Mouse (Mus musculus): Measurements from ENCODE around the gene Galm. TPM values are rescaled to one million over a fixed set of nuclear protein-coding genes. Genes with fewer than 3 reads are reported as not detected.
A peak's percentile ranks its signal among the peaks of the same experiment; 100 is the strongest.

Gene Galm
- polyA plus RNA-seq, 1 experiment = 2.4 TPM

DNA sequence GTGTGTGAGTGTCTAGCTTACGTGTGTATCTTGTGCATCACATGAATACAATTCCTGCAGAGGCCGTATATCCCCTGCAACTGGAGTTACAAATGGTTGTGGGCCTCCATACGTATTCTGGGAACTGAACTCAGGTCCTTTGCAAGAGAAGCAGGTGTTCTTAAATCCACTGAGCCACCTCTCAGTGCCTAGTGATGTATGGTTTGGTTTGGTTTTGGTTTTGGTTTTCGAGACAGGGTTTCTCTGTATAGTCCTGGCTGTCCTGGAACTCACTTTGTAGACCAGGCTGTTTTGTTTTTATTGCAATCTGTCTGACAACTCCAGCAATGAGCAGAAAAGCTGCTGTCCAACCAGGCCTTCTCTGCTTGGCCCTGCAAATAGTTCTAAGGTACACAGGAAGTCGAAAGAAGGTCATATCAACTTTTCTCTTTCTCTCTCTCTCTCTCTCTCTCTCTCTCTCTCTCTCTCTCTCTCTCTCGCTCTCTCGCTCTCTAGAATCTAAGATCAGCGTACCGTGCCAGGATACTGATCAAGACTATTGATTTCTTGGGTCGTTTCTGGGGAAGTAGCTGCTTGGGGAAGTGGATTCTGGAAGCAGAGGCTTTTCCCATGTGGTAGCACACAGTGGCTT lies 21.8 kb upstream of the Galm start:
- H3K27ac ChIP-seq (ENCODE audit: insufficient read depth, low read length) = no peak overlapping the region
- WGBS = 68% methylated on average over 10 of the region's 10 CpGs
- H3K4me3 ChIP-seq (ENCODE audit: extremely low read depth, insufficient read depth, insufficient read length) = no peak overlapping the region
- no peak for DNase-seq (ENCODE audit: low read depth in 1 of 2, low spot score in 2 of 2)
- TF ChIP-seq POLR2A (IDR thresholded peaks at IDR 0.05; ENCODE audit: low read depth, low read length) = no peak
- no peak for TF ChIP-seq CTCF (IDR thresholded peaks at IDR 0.05; ENCODE audit: extremely low read depth, insufficient read depth, insufficient read length, insufficient replicate concordance)
- no peaks in the 10 kb centered on the region for H3K27me3 ChIP-seq (ENCODE audit: control insufficient read depth, insufficient read depth, low read length)
- 0 out of 2 replicates have a peak, but pooled peaks cover 2% of the 10 kb centered on the region for H3K4me1 ChIP-seq (ENCODE audit: control insufficient read depth, insufficient read depth, insufficient read length)
- no peaks in the 10 kb centered on the region for H3K36me3 ChIP-seq (ENCODE audit: control insufficient read depth, insufficient read depth, low read length)

DNA sequence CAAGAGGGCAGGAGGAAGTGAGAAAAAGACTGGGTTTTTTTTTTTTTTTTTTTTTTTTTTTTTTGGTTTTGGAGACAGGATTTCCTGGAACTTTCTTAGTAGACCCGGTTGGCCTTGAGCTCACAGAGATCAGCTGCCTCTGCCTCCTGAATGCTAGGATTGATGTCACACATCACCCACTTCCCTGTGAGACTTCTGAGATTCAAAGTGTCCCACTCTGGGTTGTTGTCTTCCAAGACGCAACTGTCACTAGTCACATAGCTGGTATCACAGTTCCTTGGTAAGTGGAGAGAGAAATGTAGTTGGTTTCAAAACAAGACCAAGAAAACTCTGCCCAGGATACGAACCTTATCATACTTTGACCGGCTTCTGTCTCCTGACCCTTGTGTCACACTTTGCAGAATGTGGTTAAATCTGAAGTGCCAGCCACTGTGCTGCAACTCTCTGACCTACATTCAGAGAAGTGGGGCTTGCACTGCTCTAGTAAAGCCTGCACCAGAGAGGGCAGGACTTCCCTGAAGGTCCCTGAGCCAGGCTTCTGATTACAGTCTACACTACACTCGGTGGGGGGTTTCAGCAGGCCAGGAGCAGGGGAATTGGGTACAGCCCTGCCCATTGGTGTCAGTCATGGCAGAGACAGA lies 14.5 kb upstream of the Galm start:
- no peaks in the 10 kb centered on the region; the same call in 1 of the 2 replicates for H3K4me1 ChIP-seq (ENCODE audit: control insufficient read depth, insufficient read depth, insufficient read length)
- 17% methylated on average over 5 of the region's 5 CpGs for WGBS
- no peaks in the 10 kb centered on the region for H3K27me3 ChIP-seq (ENCODE audit: control insufficient read depth, insufficient read depth, low read length)
- H3K36me3 ChIP-seq (ENCODE audit: control insufficient read depth, insufficient read depth, low read length) = no peaks in the 10 kb centered on the region
- TF ChIP-seq CTCF (IDR thresholded peaks at IDR 0.05; ENCODE audit: extremely low read depth, insufficient read depth, insufficient read length, insufficient replicate concordance) = no peak
- no peak for TF ChIP-seq POLR2A (IDR thresholded peaks at IDR 0.05; ENCODE audit: low read depth, low read length)
- 0 out of 2 replicates have a peak overlapping the region, but pooled peaks have one; percentile 5 for H3K27ac ChIP-seq (ENCODE audit: insufficient read depth, low read length)
- DNase-seq (ENCODE audit: low read depth in 1 of 2, low spot score in 2 of 2) = no peak
- H3K4me3 ChIP-seq (ENCODE audit: extremely low read depth, insufficient read depth, insufficient read length) = no peak overlapping the region

DNA sequence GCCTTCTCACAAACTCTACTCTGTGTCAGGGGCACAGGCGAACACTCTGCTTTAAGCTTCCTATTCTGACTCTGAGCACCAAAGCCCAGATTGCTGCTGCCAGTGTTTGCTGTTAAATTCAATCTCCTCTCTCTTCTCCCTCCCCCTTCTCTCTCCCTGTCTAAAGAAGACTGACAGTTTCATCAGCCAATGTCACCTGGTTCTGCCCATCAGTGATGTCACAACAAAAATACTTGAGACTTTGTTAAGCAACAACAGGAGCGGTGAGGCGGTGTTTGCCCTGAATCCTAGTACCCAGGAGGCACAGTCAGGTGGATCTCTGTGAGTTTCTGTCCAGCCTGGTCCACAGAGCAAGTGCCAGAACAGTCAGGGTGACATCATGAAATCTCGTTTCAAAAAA lies 13.8 kb upstream of the Galm start:
- Histone ChIP-seq H3K4me3 (ENCODE audit: extremely low read depth, insufficient read depth, insufficient read length) (no peak overlapping the region), H3K4me1 (ENCODE audit: control insufficient read depth, insufficient read depth, insufficient read length) (no peaks in the 10 kb centered on the region; the same call in 1 of the 2 replicates), H3K36me3 (ENCODE audit: control insufficient read depth, insufficient read depth, low read length) (no peaks in the 10 kb centered on the region), H3K27me3 (ENCODE audit: control insufficient read depth, insufficient read depth, low read length) (no peaks in the 10 kb centered on the region), H3K27ac (ENCODE audit: insufficient read depth, low read length) (no peak overlapping the region)
- DNase-seq (ENCODE audit: low read depth in 1 of 2, low spot score in 2 of 2) = no peak
- no peak for TF ChIP-seq CTCF (IDR thresholded peaks at IDR 0.05; ENCODE audit: extremely low read depth, insufficient read depth, insufficient read length, insufficient replicate concordance)
- TF ChIP-seq POLR2A (IDR thresholded peaks at IDR 0.05; ENCODE audit: low read depth, low read length) = no peak
- 92% methylated on average over 4 of the region's 4 CpGs for WGBS

DNA sequence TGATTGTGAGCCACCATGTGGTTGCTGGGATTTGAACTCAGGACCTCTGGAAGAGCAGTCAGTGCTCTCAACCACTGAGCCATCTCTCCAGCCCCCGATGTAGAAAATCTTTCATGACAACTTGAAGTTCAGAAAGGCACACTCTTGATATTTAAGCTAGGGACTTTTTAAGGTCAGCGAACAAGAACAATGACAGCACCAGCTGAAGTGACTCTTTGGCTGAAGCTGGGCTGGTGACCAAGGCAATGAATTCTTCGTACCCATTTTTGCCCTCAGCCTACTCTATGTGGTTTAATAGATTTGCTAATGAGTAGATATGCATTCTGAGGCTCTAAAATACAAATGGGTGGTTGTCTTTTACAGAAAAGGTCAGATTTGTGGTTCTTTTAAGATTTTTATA lies 6.9 kb upstream of the Galm start:
- no peaks in the 10 kb centered on the region for H3K4me1 ChIP-seq (ENCODE audit: control insufficient read depth, insufficient read depth, insufficient read length)
- no peak overlapping the region for H3K27ac ChIP-seq (ENCODE audit: insufficient read depth, low read length)
- WGBS = 93% methylated on average over 3 of the region's 3 CpGs
- no peak overlapping the region for H3K4me3 ChIP-seq (ENCODE audit: extremely low read depth, insufficient read depth, insufficient read length)
- H3K36me3 ChIP-seq (ENCODE audit: control insufficient read depth, insufficient read depth, low read length) = no peaks in the 10 kb centered on the region
- no peaks in the 10 kb centered on the region for H3K27me3 ChIP-seq (ENCODE audit: control insufficient read depth, insufficient read depth, low read length)
- no peak for TF ChIP-seq POLR2A (IDR thresholded peaks at IDR 0.05; ENCODE audit: low read depth, low read length)
- TF ChIP-seq CTCF (IDR thresholded peaks at IDR 0.05; ENCODE audit: extremely low read depth, insufficient read depth, insufficient read length, insufficient replicate concordance) = no peak
- no peak for DNase-seq (ENCODE audit: low read depth in 1 of 2, low spot score in 2 of 2)

DNA sequence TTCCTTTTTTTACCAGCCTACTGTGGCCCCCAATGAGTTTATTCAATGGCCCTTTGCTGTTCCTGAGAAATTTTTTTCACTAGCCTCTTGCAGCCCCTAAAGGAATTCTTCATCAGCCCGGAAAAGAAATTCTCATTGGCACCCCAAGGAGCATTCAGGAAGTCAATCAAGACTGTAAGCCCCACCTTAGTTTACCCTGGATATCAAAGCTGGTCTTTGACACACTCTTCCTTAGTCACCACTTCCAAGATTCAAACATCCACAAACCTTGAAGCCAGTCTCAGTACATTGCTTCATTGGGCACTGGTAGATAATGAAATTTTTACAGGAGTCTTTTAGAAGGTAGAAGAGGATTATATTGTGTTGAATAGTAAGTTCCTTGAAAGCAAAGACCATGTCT lies 5.4 kb upstream of the Galm start:
- TF ChIP-seq CTCF (IDR thresholded peaks at IDR 0.05; ENCODE audit: extremely low read depth, insufficient read depth, insufficient read length, insufficient replicate concordance) = no peak
- no peak for TF ChIP-seq POLR2A (IDR thresholded peaks at IDR 0.05; ENCODE audit: low read depth, low read length)
- no peaks in the 10 kb centered on the region for H3K36me3 ChIP-seq (ENCODE audit: control insufficient read depth, insufficient read depth, low read length)
- no peaks in the 10 kb centered on the region for H3K27me3 ChIP-seq (ENCODE audit: control insufficient read depth, insufficient read depth, low read length)
- 79% methylated on average over 1 of the region's 1 CpGs for WGBS
- no peaks in the 10 kb centered on the region for H3K4me1 ChIP-seq (ENCODE audit: control insufficient read depth, insufficient read depth, insufficient read length)
- H3K4me3 ChIP-seq (ENCODE audit: extremely low read depth, insufficient read depth, insufficient read length) = no peak overlapping the region
- DNase-seq (ENCODE audit: low read depth in 1 of 2, low spot score in 2 of 2) = no peak
- no peak overlapping the region for H3K27ac ChIP-seq (ENCODE audit: insufficient read depth, low read length)

DNA sequence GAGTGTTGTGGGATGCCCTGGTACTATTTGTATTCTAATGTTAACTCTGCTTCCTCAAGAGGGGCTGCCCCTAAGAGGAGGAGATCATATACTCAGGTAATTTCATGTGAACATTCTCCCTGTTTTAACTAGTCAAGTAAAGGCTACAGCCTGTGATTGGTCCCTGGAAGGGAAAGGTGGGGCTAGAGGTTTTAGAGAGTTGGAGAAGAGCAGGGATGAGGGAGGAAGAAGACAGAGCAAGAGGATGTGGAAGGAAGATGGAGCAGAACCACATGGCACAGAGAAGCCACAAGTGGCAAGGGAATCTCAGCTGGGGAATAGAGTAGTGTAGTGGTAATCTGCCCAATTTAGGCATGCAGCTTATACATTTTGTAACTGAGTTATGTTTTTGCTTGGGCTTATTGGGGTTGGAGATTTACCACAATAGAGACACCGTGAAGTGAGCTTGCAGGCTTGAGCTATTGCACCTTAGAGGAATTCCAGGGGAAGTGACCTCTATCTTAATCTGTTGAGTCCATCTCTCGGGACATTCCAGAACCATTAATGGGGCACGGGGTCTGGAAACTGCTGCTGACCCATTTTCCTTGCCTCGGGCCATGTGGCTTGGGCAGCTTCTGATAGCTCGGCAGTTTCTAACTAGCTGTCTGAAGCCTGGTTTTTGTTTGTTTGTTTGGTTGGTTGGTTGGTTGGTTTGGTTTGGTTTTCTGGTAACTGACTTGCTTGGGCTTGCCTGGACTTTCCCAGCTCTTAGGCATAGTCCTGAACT lies 2.1 kb upstream of the Galm start:
- H3K4me1 ChIP-seq (ENCODE audit: control insufficient read depth, insufficient read depth, insufficient read length) = peaks cover 4% of the 10 kb centered on the region; the same call in 1 of the 2 replicates
- no peak overlapping the region for H3K27ac ChIP-seq (ENCODE audit: insufficient read depth, low read length)
- no peak for TF ChIP-seq POLR2A (IDR thresholded peaks at IDR 0.05; ENCODE audit: low read depth, low read length)
- TF ChIP-seq CTCF (IDR thresholded peaks at IDR 0.05; ENCODE audit: extremely low read depth, insufficient read depth, insufficient read length, insufficient replicate concordance) = no peak
- H3K27me3 ChIP-seq (ENCODE audit: control insufficient read depth, insufficient read depth, low read length) = no peaks in the 10 kb centered on the region
- H3K36me3 ChIP-seq (ENCODE audit: control insufficient read depth, insufficient read depth, low read length) = no peaks in the 10 kb centered on the region
- DNase-seq (ENCODE audit: low read depth in 1 of 2, low spot score in 2 of 2) = no peak
- 90% methylated on average over 5 of the region's 5 CpGs for WGBS
- no peak overlapping the region for H3K4me3 ChIP-seq (ENCODE audit: extremely low read depth, insufficient read depth, insufficient read length)

Data from spleen, adult 2 months (tissue).